Mouse (Mus musculus): ENCODE data around the gene Slc32a1.

DNA sequence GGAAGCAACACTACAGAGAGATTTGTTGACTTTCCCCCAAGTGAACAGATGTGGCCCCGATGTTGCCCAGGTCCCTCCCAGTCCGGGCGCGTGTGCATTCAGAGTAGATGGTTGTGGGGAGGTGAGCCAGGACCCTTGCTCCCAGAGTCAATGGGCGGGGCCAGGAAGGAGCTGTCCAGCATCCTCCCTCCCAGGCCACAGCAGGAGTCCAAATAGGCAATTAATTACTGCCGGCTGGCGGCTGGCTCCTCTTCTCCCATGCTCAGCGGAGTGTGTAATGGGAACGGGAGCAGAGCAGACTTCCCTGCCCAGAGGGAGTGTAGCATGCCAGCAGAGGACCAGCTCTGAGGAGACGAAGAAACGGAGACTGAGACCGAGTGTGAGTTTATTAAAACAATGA, 15.5 kb upstream of the Slc32a1 start:
- no peak for TF ChIP-seq CTCF (conservative IDR thresholded peaks at IDR 0.05; ENCODE audit: low read length)
- TF ChIP-seq NANOG (IDR thresholded peaks at IDR 0.05; ENCODE audit: borderline replicate concordance, low read length): no peak
- TF ChIP-seq POU5F1 (IDR thresholded peaks at IDR 0.05; ENCODE audit: borderline replicate concordance, low read length): no peak
